Mouse (Mus musculus): ENCODE data around the gene Lamtor2. TPM values are rescaled to one million over a fixed set of nuclear protein-coding genes. Genes with fewer than 3 reads are reported as not detected.

Lamtor2 gene
- polyA plus RNA-seq, 1 experiment from 2014 or later, result 256 TPM

DNA sequence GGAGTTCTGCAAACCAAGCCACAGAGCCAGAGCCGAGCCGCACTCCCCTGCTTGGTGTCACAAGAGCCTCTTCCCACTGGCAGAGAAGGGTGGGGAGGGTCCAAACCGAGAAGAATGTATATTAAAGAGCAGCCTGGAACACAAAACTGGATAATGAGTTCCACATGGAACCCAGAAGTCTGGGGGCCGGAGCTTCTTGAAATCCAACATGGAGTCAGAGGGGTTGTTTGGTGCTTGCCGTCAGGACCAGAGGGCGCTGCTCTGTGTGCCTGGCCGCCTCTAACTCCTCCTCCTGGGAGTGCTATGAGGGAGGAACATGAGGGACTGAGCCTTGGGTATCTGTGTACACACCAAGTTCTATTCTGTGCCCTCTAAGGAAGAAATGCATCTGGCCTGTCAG, 47.1 kb downstream of the Lamtor2 start:
- no peaks in the 10 kb centered on the region for H3K27me3 ChIP-seq (replicated peaks; ENCODE audit: control insufficient read depth, insufficient read depth, low read length)

DNA sequence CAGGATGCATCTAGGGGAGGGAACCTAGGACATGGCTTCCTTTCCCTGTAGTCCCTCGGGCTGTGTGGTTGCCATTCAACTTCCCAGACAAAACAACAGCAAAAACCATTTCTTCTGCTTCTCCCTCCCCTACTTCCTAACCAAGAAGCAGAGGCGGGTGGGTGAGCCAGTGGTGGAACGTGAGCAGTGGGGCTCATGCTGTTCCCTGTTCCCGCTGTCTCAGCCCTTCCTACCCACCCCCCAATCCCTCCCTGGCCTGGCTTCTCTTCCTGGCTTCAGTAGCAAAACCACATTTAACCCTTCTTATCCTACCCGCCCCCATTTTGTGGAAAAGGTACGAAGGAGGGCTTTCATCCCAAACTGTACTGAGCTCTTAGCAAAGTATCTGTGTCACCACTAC, 47.8 kb downstream of the Lamtor2 start:
- H3K9ac ChIP-seq (ENCODE audit: low read depth, low read length), result no peak overlapping the region
- H3K27ac ChIP-seq (ENCODE audit: low read length), result 0 out of 2 replicates have a peak overlapping the region, but pooled peaks have one; percentile 11
- 66% methylated on average over 6 of the region's 6 CpGs for WGBS
- peaks cover 33% of the 10 kb centered on the region for H3K4me1 ChIP-seq (ENCODE audit: control insufficient read depth, insufficient read depth, low read length)
- H3K9me3 ChIP-seq (ENCODE audit: control insufficient read depth, low read length), result no peaks in the 10 kb centered on the region
- no peaks in the 10 kb centered on the region for H3K27me3 ChIP-seq (replicated peaks; ENCODE audit: control insufficient read depth, insufficient read depth, low read length)
- H3K36me3 ChIP-seq (ENCODE audit: control insufficient read depth, insufficient read depth, low read length), result no peaks in the 10 kb centered on the region
- no peak overlapping the region for H3K4me3 ChIP-seq (ENCODE audit: low read length)
- no peak for ATAC-seq
- H3K4me2 ChIP-seq (ENCODE audit: low read depth, low read length), result no peak overlapping the region

More for the DNA sequence above, 47.1 kb downstream of the Lamtor2 start:
- Histone ChIP-seq H3K36me3 (ENCODE audit: control insufficient read depth, insufficient read depth, low read length) (no peaks in the 10 kb centered on the region), H3K4me1 (ENCODE audit: control insufficient read depth, insufficient read depth, low read length) (peaks cover 35% of the 10 kb centered on the region), H3K4me2 (ENCODE audit: low read depth, low read length) (no peak overlapping the region), H3K4me3 (ENCODE audit: low read length) (no peak overlapping the region), H3K9me3 (ENCODE audit: control insufficient read depth, low read length) (no peaks in the 10 kb centered on the region), H3K27ac (ENCODE audit: low read length) (no peak overlapping the region), H3K9ac (ENCODE audit: low read depth, low read length) (no peak overlapping the region)
- ATAC-seq, result no peak
- 49% methylated on average over 7 of the region's 7 CpGs for WGBS

- no peaks in the 10 kb centered on the region for H3K36me3 ChIP-seq (ENCODE audit: control insufficient read depth, insufficient read depth, low read length)
- WGBS, result 49% methylated on average over 8 of the region's 8 CpGs
- H3K9ac ChIP-seq (ENCODE audit: low read depth, low read length), result no peak overlapping the region
- H3K27me3 ChIP-seq (replicated peaks; ENCODE audit: control insufficient read depth, insufficient read depth, low read length), result no peaks in the 10 kb centered on the region
- H3K4me1 ChIP-seq (ENCODE audit: control insufficient read depth, insufficient read depth, low read length), result peaks cover 26% of the 10 kb centered on the region
- ATAC-seq, result no peak
- H3K4me2 ChIP-seq (ENCODE audit: low read depth, low read length), result no peak overlapping the region
- H3K9me3 ChIP-seq (ENCODE audit: control insufficient read depth, low read length), result no peaks in the 10 kb centered on the region
- no peak overlapping the region for H3K4me3 ChIP-seq (ENCODE audit: low read length)
- H3K27ac ChIP-seq (ENCODE audit: low read length), result peak overlapping the region; percentile 82
These were observed 48.8 kb downstream of the Lamtor2 start for GRCm38 (mm10) chr3:88503881-88504746.

- 26% methylated on average over 4 of the region's 4 CpGs for WGBS
- Histone ChIP-seq H3K4me3 (ENCODE audit: low read length) (peak overlapping the region; percentile 76), H3K4me2 (ENCODE audit: low read depth, low read length) (peak overlapping the region; percentile 93), H3K36me3 (ENCODE audit: control insufficient read depth, insufficient read depth, low read length) (no peaks in the 10 kb centered on the region), H3K9me3 (ENCODE audit: control insufficient read depth, low read length) (no peaks in the 10 kb centered on the region), H3K27ac (ENCODE audit: low read length) (peak overlapping the region; percentile 82), H3K27me3 (replicated peaks; ENCODE audit: control insufficient read depth, insufficient read depth, low read length) (no peaks in the 10 kb centered on the region), H3K4me1 (ENCODE audit: control insufficient read depth, insufficient read depth, low read length) (peaks cover 26% of the 10 kb centered on the region), H3K9ac (ENCODE audit: low read depth, low read length) (peak overlapping the region; percentile 88; the same call in 1 of the 2 replicates)
- peak; percentile 34 for ATAC-seq
These were observed 49.4 kb downstream of the Lamtor2 start for GRCm38 (mm10) chr3:88503505-88503863.

GRCm38 (mm10) chr3:88502641-88503504, 50.0 kb downstream of the Lamtor2 start:
- peak overlapping the region; percentile 88 for H3K9ac ChIP-seq (ENCODE audit: low read depth, low read length)
- peak overlapping the region; percentile 82 for H3K27ac ChIP-seq (ENCODE audit: low read length)
- no peaks in the 10 kb centered on the region for H3K36me3 ChIP-seq (ENCODE audit: control insufficient read depth, insufficient read depth, low read length)
- H3K9me3 ChIP-seq (ENCODE audit: control insufficient read depth, low read length), result no peaks in the 10 kb centered on the region
- no peaks in the 10 kb centered on the region for H3K27me3 ChIP-seq (replicated peaks; ENCODE audit: control insufficient read depth, insufficient read depth, low read length)
- H3K4me3 ChIP-seq (ENCODE audit: low read length), result peak overlapping the region; percentile 76
- peak; percentile 92 for ATAC-seq
- WGBS, result under 1% methylated on average over 55 of the region's 55 CpGs
- H3K4me1 ChIP-seq (ENCODE audit: control insufficient read depth, insufficient read depth, low read length), result peaks cover 24% of the 10 kb centered on the region
- H3K4me2 ChIP-seq (ENCODE audit: low read depth, low read length), result peak overlapping the region; percentile 93

- H3K27ac ChIP-seq (ENCODE audit: low read length), result peak overlapping the region; percentile 82
- peak overlapping the region; percentile 93 for H3K4me2 ChIP-seq (ENCODE audit: low read depth, low read length)
- H3K27me3 ChIP-seq (replicated peaks; ENCODE audit: control insufficient read depth, insufficient read depth, low read length), result no peaks in the 10 kb centered on the region
- peaks cover 24% of the 10 kb centered on the region for H3K4me1 ChIP-seq (ENCODE audit: control insufficient read depth, insufficient read depth, low read length)
- H3K9ac ChIP-seq (ENCODE audit: low read depth, low read length), result peak overlapping the region; percentile 88
- no peaks in the 10 kb centered on the region for H3K9me3 ChIP-seq (ENCODE audit: control insufficient read depth, low read length)
- 21% methylated on average over 11 of the region's 11 CpGs for WGBS
- H3K36me3 ChIP-seq (ENCODE audit: control insufficient read depth, insufficient read depth, low read length), result no peaks in the 10 kb centered on the region
- peak; percentile 11; the same call in 1 of the 2 replicates for ATAC-seq
- peak overlapping the region; percentile 76 for H3K4me3 ChIP-seq (ENCODE audit: low read length)
These were observed 50.8 kb downstream of the Lamtor2 start for GRCm38 (mm10) chr3:88502031-88502571.

GRCm38 (mm10) chr3:88501366-88502030, 51.4 kb downstream of the Lamtor2 start:
- no peaks in the 10 kb centered on the region for H3K9me3 ChIP-seq (ENCODE audit: control insufficient read depth, low read length)
- H3K4me1 ChIP-seq (ENCODE audit: control insufficient read depth, insufficient read depth, low read length), result peaks cover 27% of the 10 kb centered on the region
- ATAC-seq, result no peak
- peak overlapping the region; percentile 88 for H3K9ac ChIP-seq (ENCODE audit: low read depth, low read length)
- H3K27ac ChIP-seq (ENCODE audit: low read length), result peak overlapping the region; percentile 82
- peak overlapping the region; percentile 93 for H3K4me2 ChIP-seq (ENCODE audit: low read depth, low read length)
- H3K36me3 ChIP-seq (ENCODE audit: control insufficient read depth, insufficient read depth, low read length), result no peaks in the 10 kb centered on the region
- H3K27me3 ChIP-seq (replicated peaks; ENCODE audit: control insufficient read depth, insufficient read depth, low read length), result no peaks in the 10 kb centered on the region
- H3K4me3 ChIP-seq (ENCODE audit: low read length), result peak overlapping the region; percentile 76
- 52% methylated on average over 6 of the region's 6 CpGs for WGBS

GRCm38 (mm10) chr3:88500655-88501365, 52.1 kb downstream of the Lamtor2 start:
- ATAC-seq, result no peak
- Histone ChIP-seq H3K4me2 (ENCODE audit: low read depth, low read length) (peak overlapping the region; percentile 93), H3K9me3 (ENCODE audit: control insufficient read depth, low read length) (no peaks in the 10 kb centered on the region), H3K36me3 (ENCODE audit: control insufficient read depth, insufficient read depth, low read length) (no peaks in the 10 kb centered on the region), H3K4me1 (ENCODE audit: control insufficient read depth, insufficient read depth, low read length) (peaks cover 30% of the 10 kb centered on the region), H3K4me3 (ENCODE audit: low read length) (peak overlapping the region; percentile 15), H3K27ac (ENCODE audit: low read length) (no peak overlapping the region), H3K9ac (ENCODE audit: low read depth, low read length) (peak overlapping the region; percentile 25; the same call in 1 of the 2 replicates), H3K27me3 (replicated peaks; ENCODE audit: control insufficient read depth, insufficient read depth, low read length) (no peaks in the 10 kb centered on the region)
- WGBS, result 37% methylated on average over 4 of the region's 4 CpGs
